Mouse (Mus musculus) liver, embryonic 11.5 days (tissue): ENCODE results near the gene N4bp2. TPM values are rescaled to one million over a fixed set of nuclear protein-coding genes. Genes with fewer than 3 reads are reported as not detected.

Experiments
- ATAC-seq: fragments of 200-750 bp; cut with Nextera tagmentation; replicated peaks from 2 replicates; pipeline ENCODE4 v1.8.0; 2017; ENCODE audit warnings: moderate number of reproducible peaks, mild to moderate bottlenecking, moderate TSS enrichment, moderate library complexity; ENCODE audit not compliant: low FRiP score
- DNase-seq: peaks from one replicate; pipeline ENCODE4 v3.0.0-alpha.2; 2017; ENCODE audit warnings: low spot score
- H3K27ac ChIP-seq: fragments of 300-500 bp; sonication (generic); 2 replicates; pipeline ENCODE4 v1.5.1; 2014; ENCODE audit warnings: mild to moderate bottlenecking, low read depth, low read length, control low read depth
- H3K27me3 ChIP-seq: fragments of 300-500 bp; sonication (generic); replicated peaks from 2 replicates; pipeline ENCODE4 v1.6.1; 2014; ENCODE audit warnings: low read length, mixed read lengths; ENCODE audit not compliant: control insufficient read depth, insufficient read depth
- H3K36me3 ChIP-seq: fragments of 300-500 bp; sonication (generic); 2 replicates; pipeline ENCODE4 v1.6.1; 2014; ENCODE audit warnings: mild to moderate bottlenecking, low read length, moderate library complexity, mixed read lengths; ENCODE audit not compliant: control insufficient read depth, insufficient read depth
- H3K4me1 ChIP-seq: fragments of 300-500 bp; sonication (generic); replicated peaks from 2 replicates; pipeline ENCODE4 v1.6.1; 2014; ENCODE audit warnings: low read length, mixed read lengths; ENCODE audit not compliant: control insufficient read depth, insufficient read depth
- H3K4me2 ChIP-seq: fragments of 300-500 bp; sonication (generic); 2 replicates; pipeline ENCODE4 v1.6.1; 2014; ENCODE audit warnings: mild to moderate bottlenecking, control low read depth, moderate library complexity
- H3K4me3 ChIP-seq: fragments of 300-500 bp; sonication (generic); 2 replicates; pipeline ENCODE4 v1.5.1; 2014; ENCODE audit warnings: low read depth, low read length, control low read depth
- H3K9ac ChIP-seq: fragments of 300-500 bp; sonication (generic); 2 replicates; pipeline ENCODE4 v1.6.1; 2014; ENCODE audit warnings: low read depth, low read length, control low read depth
- H3K9me3 ChIP-seq: fragments of 300-500 bp; sonication (generic); 2 replicates; pipeline ENCODE4 v1.6.1; 2016; ENCODE audit warnings: low read length, inconsistent platforms, mixed read lengths; ENCODE audit not compliant: control insufficient read depth
- WGBS: fragments of 180-500 bp; shearing (Covaris S2); extraction: QIAGEN DNeasy Blood & Tissue Kit; methylation state at CpG from one replicate; pipeline ENCODE4 v1.1.7; 2014; 5-methylcytosine and 5-hydroxymethylcytosine counted together
- polyA plus RNA-seq: library from polyadenylated mRNA; unstranded; fragments of >200 nt; fragmentation: Nextera tagmentation; extraction: Ambion mirVana; gene quantifications from 2 replicates; pipeline ENCODE4 v1.2.1, GENCODE M21; 2014

N4bp2 gene
- polyA plus RNA-seq, 1 experiment from 2014 or later: 28.2 TPM

- DNase-seq: no peak
- no peaks in the 10 kb centered on the region for H3K36me3 ChIP-seq
- H3K9ac ChIP-seq: no peak overlapping the region
- WGBS: 61% methylated on average over 3 of the region's 3 CpGs
- ATAC-seq: no peak
- H3K27me3 ChIP-seq: no peaks in the 10 kb centered on the region
- no peak overlapping the region for H3K4me2 ChIP-seq
- H3K9me3 ChIP-seq: no peaks in the 10 kb centered on the region
- H3K27ac ChIP-seq: no peak overlapping the region
- no peaks in the 10 kb centered on the region; the same call in 1 of the 2 replicates for H3K4me1 ChIP-seq
- no peak overlapping the region for H3K4me3 ChIP-seq
These were observed 105.1 kb downstream of the N4bp2 start for GRCm38 (mm10) chr5:65868419-65868818.

- ATAC-seq: no peak
- WGBS: 82% methylated on average over 4 of the region's 4 CpGs
These were observed 106.3 kb downstream of the N4bp2 start for GRCm38 (mm10) chr5:65869660-65870059.

GRCm38 (mm10) chr5:65871276-65871875, 108.1 kb downstream of the N4bp2 start:
- DNase-seq: no peak
- ATAC-seq: no peak
- WGBS: 87% methylated on average over 13 of the region's 13 CpGs

More at GRCm38 (mm10) chr5:65869660-65870059, 106.3 kb downstream of the N4bp2 start:
- Histone ChIP-seq H3K36me3 (no peaks in the 10 kb centered on the region), H3K4me3 (no peak overlapping the region), H3K4me1 (no peaks in the 10 kb centered on the region; the same call in 1 of the 2 replicates), H3K4me2 (no peak overlapping the region), H3K9ac (no peak overlapping the region), H3K27ac (no peak overlapping the region), H3K9me3 (no peaks in the 10 kb centered on the region), H3K27me3 (no peaks in the 10 kb centered on the region)
- DNase-seq: no peak

GRCm38 (mm10) chr5:65873212-65873611, 109.9 kb downstream of the N4bp2 start:
- no peaks in the 10 kb centered on the region for H3K27me3 ChIP-seq
- no peak overlapping the region for H3K9ac ChIP-seq
- ATAC-seq (no peak), DNase-seq (no peak)
- H3K4me3 ChIP-seq: no peak overlapping the region
- WGBS: 45% methylated on average over 4 of the region's 4 CpGs
- no peak overlapping the region for H3K27ac ChIP-seq
- H3K9me3 ChIP-seq: no peaks in the 10 kb centered on the region
- H3K36me3 ChIP-seq: no peaks in the 10 kb centered on the region
- H3K4me2 ChIP-seq: no peak overlapping the region
- no peaks in the 10 kb centered on the region; the same call in 1 of the 2 replicates for H3K4me1 ChIP-seq

More at GRCm38 (mm10) chr5:65871276-65871875, 108.1 kb downstream of the N4bp2 start:
- no peak overlapping the region for H3K4me3 ChIP-seq
- no peaks in the 10 kb centered on the region for H3K27me3 ChIP-seq
- no peaks in the 10 kb centered on the region for H3K36me3 ChIP-seq
- H3K9me3 ChIP-seq: no peaks in the 10 kb centered on the region
- no peaks in the 10 kb centered on the region; the same call in 1 of the 2 replicates for H3K4me1 ChIP-seq
- no peak overlapping the region for H3K4me2 ChIP-seq
- H3K9ac ChIP-seq: no peak overlapping the region
- H3K27ac ChIP-seq: no peak overlapping the region

GRCm38 (mm10) chr5:65875269-65875668, 111.9 kb downstream of the N4bp2 start:
- Histone ChIP-seq H3K4me2 (no peak overlapping the region), H3K27ac (no peak overlapping the region), H3K36me3 (no peaks in the 10 kb centered on the region), H3K4me1 (no peaks in the 10 kb centered on the region), H3K9me3 (no peaks in the 10 kb centered on the region), H3K9ac (no peak overlapping the region), H3K4me3 (no peak overlapping the region), H3K27me3 (no peaks in the 10 kb centered on the region)
- ATAC-seq (no peak), DNase-seq (no peak)
- 89% methylated on average over 7 of the region's 7 CpGs for WGBS

GRCm38 (mm10) chr5:65878367-65878766, 115.0 kb downstream of the N4bp2 start:
- Histone ChIP-seq H3K27me3 (no peaks in the 10 kb centered on the region), H3K4me1 (peaks cover 8% of the 10 kb centered on the region; the same call in 1 of the 2 replicates), H3K27ac (no peak overlapping the region), H3K4me3 (no peak overlapping the region), H3K9ac (no peak overlapping the region), H3K9me3 (no peaks in the 10 kb centered on the region), H3K4me2 (no peak overlapping the region), H3K36me3 (no peaks in the 10 kb centered on the region)
- ATAC-seq: no peak
- DNase-seq: no peak
- WGBS: 61% methylated on average over 3 of the region's 3 CpGs

Other genes starting within 250 kb of the N4bp2 start
- gene Smim14, start 226.3 kb upstream of the N4bp2 start, polyA plus RNA-seq: 56.5 and 68.9 TPM in 2 replicates
- gene Ube2k, start 226.3 kb upstream of the N4bp2 start, polyA plus RNA-seq: 126 and 131 TPM in 2 replicates
- 73.2 and 75.3 TPM in 2 replicates for gene Pds5a, start 65.2 kb upstream of the N4bp2 start, polyA plus RNA-seq
- gene Rhoh, start 97.7 kb downstream of the N4bp2 start, polyA plus RNA-seq: 1.3 and 2.4 TPM in 2 replicates
- 0.14 TPM in 1 of 2 replicates, not detected in the other for gene Chrna9, start 171.4 kb downstream of the N4bp2 start, polyA plus RNA-seq
- not detected in 2 replicates for gene 9130230L23Rik, start 240.8 kb downstream of the N4bp2 start, polyA plus RNA-seq